Mouse (Mus musculus) G1E (cell line): ENCODE data around the gene Noc2l. TPM values are rescaled to one million over a fixed set of nuclear protein-coding genes. Genes with fewer than 3 reads are reported as not detected.

Experiments
- ATAC-seq: 2 replicates; pipeline ENCODE4 v1.8.0; 2016; ENCODE audit warnings: mild to moderate bottlenecking; ENCODE audit not compliant: insufficient number of reproducible peaks, poor library complexity, low FRiP score, severe bottlenecking; ENCODE audit errors: extremely low read depth
- DNase-seq: peaks from one replicate; pipeline ENCODE4 v3.0.0; 2012; ENCODE audit warnings: low spot score
- H3K27me3 ChIP-seq: 2 replicates; pipeline ENCODE4 v1.6.1; 2012; ENCODE audit warnings: mild to moderate bottlenecking, low read length, inconsistent platforms; ENCODE audit not compliant: insufficient read depth
- H3K36me3 ChIP-seq: replicated peaks from 2 replicates; pipeline ENCODE3; 2012; ENCODE audit warnings: mild to moderate bottlenecking, inconsistent platforms
- H3K4me1 ChIP-seq: 2 replicates; pipeline ENCODE4 v1.6.1; 2012; ENCODE audit warnings: low read depth, low read length, inconsistent platforms, mixed read lengths; ENCODE audit not compliant: insufficient read depth
- H3K4me3 ChIP-seq: 2 replicates; pipeline ENCODE4 v1.5.1; 2012; ENCODE audit warnings: low read depth, mild to moderate bottlenecking, inconsistent platforms, low read length, moderate library complexity, mixed read lengths
- H3K9me3 ChIP-seq: replicated peaks from 2 replicates; pipeline ENCODE4 v1.6.1; 2012; ENCODE audit warnings: inconsistent platforms
- CTCF ChIP-seq: IDR thresholded peaks from 2 replicates; pipeline ENCODE4 v1.5.1; 2012; ENCODE audit warnings: low read depth, low read length, inconsistent platforms, mixed read lengths
- GATA1 ChIP-seq: IDR thresholded peaks from 2 replicates; pipeline ENCODE4 v1.6.1; 2012; ENCODE audit warnings: borderline replicate concordance, low read length, inconsistent platforms, mixed read lengths
- GATA2 ChIP-seq: IDR thresholded peaks from 2 replicates; pipeline ENCODE4 v1.6.1; 2012; ENCODE audit warnings: low read depth, low read length, inconsistent platforms, borderline replicate concordance
- POLR2AphosphoS5 ChIP-seq: IDR thresholded peaks from 2 replicates; pipeline ENCODE4 v1.6.1; 2012; ENCODE audit warnings: low read depth, low read length, inconsistent platforms; ENCODE audit not compliant: insufficient replicate concordance
- TAL1 ChIP-seq: conservative IDR thresholded peaks from 2 replicates; pipeline ENCODE4 v1.6.1; 2012; ENCODE audit warnings: low read depth, low read length, inconsistent platforms, mixed read lengths
- polyA plus RNA-seq: library from polyadenylated mRNA; stranded (reverse); fragments of >175 nt; gene quantifications from 2 replicates; pipeline ENCODE4 v1.2.3, GENCODE M21; 2012
- total RNA-seq, 2 experiments: library from RNA; stranded (forward) in 1 of 2; stranded (reverse) in 1 of 2; fragments of 200-1000 nt in 1 of 2; fragments of >200 nt in 1 of 2; fragmentation: Nextera tagmentation in 1 of 2; gene quantifications; 2 replicates each; pipeline ENCODE4 v1.2.3; 2014 to 2017

Gene Noc2l
- total and polyA plus RNA-seq, 3 experiments, result 73.7 to 131 (median 102) TPM

GRCm38 (mm10) chr4:156227752-156228392 lies 7.9 kb upstream of the Noc2l start:
- peaks cover 49% of the 10 kb centered on the region for H3K36me3 ChIP-seq
- H3K27me3 ChIP-seq, result peaks cover 13% of the 10 kb centered on the region
- no peak overlapping the region for H3K4me3 ChIP-seq
- peaks cover 9% of the 10 kb centered on the region for H3K4me1 ChIP-seq
- ATAC-seq, result no peak
- DNase-seq, result no peak
- no peaks in the 10 kb centered on the region for H3K9me3 ChIP-seq
- TF ChIP-seq TAL1 (no peak), POLR2AphosphoS5 (no peak), GATA2 (no peak), CTCF (no peak), GATA1 (no peak)

DNA sequence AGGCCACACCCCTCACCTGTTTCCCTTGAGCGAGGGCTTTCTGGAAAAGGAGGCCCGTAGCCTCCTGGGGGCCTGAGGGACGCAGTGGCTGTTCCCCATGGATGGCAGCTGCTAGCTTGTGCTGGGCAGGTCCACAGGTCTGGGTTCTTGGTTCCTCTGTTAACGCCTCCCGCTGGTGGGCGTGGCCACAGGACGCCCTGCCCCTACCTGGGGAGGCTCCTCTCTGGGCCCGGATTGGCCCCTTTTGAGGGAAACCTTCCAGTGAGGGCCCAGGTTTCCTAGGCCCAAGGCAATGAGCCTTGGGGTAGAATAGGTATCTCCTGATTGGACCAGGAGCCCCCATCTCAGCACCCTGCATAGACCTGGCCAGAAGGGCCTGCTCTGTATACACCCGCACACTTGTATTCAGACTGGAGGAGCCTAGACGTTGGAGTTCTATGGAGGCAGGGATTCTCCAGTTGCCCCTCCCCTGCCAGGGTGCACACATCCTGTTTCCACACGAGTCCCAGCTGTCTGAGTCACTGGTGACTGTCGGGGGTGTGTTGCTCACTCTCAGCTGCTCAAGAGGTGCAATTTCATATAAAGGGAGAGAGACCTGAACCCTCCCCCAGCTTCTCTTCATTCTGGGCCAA lies 7.3 kb upstream of the Noc2l start:
- Histone ChIP-seq H3K36me3 (peaks cover 55% of the 10 kb centered on the region), H3K9me3 (no peaks in the 10 kb centered on the region), H3K27me3 (peaks cover 9% of the 10 kb centered on the region), H3K4me3 (no peak overlapping the region), H3K4me1 (peaks cover 15% of the 10 kb centered on the region)
- no peak for TF ChIP-seq GATA2
- no peak for TF ChIP-seq POLR2AphosphoS5
- TF ChIP-seq TAL1, result no peak
- TF ChIP-seq GATA1, result no peak
- no peak for TF ChIP-seq CTCF
- no peak for DNase-seq
- no peak for ATAC-seq

DNA sequence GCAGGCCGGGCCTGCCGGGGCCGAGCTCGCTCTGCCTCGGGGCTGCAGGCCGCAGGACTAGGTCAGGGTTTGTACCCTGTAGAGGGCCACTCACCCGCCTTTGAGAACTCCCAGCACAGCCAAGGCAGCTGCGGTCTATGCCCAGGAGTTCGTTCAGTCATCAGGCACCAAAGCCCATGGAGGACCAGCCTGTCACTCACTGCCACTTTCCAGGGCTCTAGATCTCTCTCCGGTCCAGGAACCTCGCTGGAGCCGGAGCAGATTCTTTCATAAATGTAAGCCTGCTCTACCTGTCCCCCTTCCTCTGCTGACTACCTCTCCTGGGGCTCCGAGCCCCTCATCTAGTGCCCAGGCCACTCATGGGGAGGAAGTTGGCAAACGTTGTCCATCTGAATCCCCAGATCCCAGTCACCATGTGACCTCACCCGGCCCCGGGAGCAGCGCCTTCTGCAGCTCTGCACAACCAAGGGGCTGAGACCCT lies 1.7 kb upstream of the Noc2l start:
- Histone ChIP-seq H3K36me3 (peaks cover 69% of the 10 kb centered on the region), H3K4me3 (peak overlapping the region; percentile 77), H3K9me3 (no peaks in the 10 kb centered on the region), H3K4me1 (peaks cover 35% of the 10 kb centered on the region), H3K27me3 (no peaks in the 10 kb centered on the region)
- DNase-seq (peak; percentile 62), ATAC-seq (no peak)
- TF ChIP-seq TAL1 (no peak), GATA2 (no peak), GATA1 (no peak), CTCF (no peak), POLR2AphosphoS5 (no peak)

DNA sequence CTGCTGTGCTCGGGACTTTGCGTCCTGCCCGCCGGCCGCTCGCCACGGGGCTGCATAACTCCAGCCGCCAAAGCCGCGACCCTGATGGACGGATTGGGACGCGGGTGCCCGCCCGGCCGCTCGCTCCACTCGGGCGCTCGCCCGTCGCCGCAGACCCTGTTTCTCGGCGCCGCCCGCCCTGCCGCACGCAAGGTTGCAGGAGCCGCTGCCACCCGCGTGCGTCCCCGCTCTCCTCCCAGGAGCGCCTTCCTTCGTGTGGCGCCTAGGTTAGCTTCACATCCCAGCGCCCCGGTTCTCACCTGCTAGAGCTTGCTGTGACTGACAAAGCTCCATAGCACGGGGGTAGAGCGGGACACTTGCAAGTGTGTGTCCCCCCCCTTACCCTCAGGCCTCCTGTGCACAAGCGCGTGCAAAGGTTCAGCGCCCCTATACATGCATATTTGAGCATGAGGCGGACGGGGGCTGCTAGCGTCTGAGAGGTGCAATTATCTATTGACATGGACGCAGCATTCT lies 1.1 kb upstream of the Noc2l start, which contains the start of gene Plekhn1:
TSS of gene Plekhn1 (minus strand) at position 157 of the 513 bp plus-strand sequence.
- peak; percentile 76 for DNase-seq
- no peak for TF ChIP-seq GATA2
- no peak for TF ChIP-seq TAL1
- no peak for TF ChIP-seq POLR2AphosphoS5
- TF ChIP-seq CTCF, result no peak
- TF ChIP-seq GATA1, result no peak
- peak; percentile 30; the same call in 1 of the 2 replicates for ATAC-seq
- Histone ChIP-seq H3K9me3 (no peaks in the 10 kb centered on the region), H3K4me3 (peak within 1 kb of the TSS; percentile 91), H3K4me1 (peaks cover 41% of the 10 kb centered on the region), H3K36me3 (peaks cover 69% of the 10 kb centered on the region), H3K27me3 (no peaks in the 10 kb centered on the region)

GRCm38 (mm10) chr4:156235360-156235770 lies 445 bp upstream of the Noc2l start:
- ATAC-seq, result peak; percentile 10; the same call in 1 of the 2 replicates
- Histone ChIP-seq H3K4me3 (peak overlapping the region; percentile 91), H3K36me3 (peaks cover 69% of the 10 kb centered on the region), H3K4me1 (peaks cover 43% of the 10 kb centered on the region), H3K9me3 (no peaks in the 10 kb centered on the region), H3K27me3 (no peaks in the 10 kb centered on the region)
- TF ChIP-seq CTCF (no peak), TAL1 (no peak), GATA2 (no peak)
- DNase-seq, result peak; percentile 51
